Mouse (Mus musculus): ENCODE data around the gene Igfbpl1. TPM values are rescaled to one million over a fixed set of nuclear protein-coding genes. Genes with fewer than 3 reads are reported as not detected.
A peak's percentile ranks its signal among the peaks of the same experiment; 100 is the strongest.

Igfbpl1 gene
- 1 to 10 TPM; 2.2 to 2.4 TPM for total RNA-seq (2021)
- long read RNA-seq, experiment 1, partial matches to known transcripts, result 0 of 3 reads
- long read RNA-seq, experiment 1, other reads (novel, unspliced or antisense), result 0 of 3 reads
- long read RNA-seq, experiment 2, partial matches to known transcripts, result 1 of 3 reads
- long read RNA-seq, experiment 2, other reads (novel, unspliced or antisense), result 0 of 3 reads

DNA sequence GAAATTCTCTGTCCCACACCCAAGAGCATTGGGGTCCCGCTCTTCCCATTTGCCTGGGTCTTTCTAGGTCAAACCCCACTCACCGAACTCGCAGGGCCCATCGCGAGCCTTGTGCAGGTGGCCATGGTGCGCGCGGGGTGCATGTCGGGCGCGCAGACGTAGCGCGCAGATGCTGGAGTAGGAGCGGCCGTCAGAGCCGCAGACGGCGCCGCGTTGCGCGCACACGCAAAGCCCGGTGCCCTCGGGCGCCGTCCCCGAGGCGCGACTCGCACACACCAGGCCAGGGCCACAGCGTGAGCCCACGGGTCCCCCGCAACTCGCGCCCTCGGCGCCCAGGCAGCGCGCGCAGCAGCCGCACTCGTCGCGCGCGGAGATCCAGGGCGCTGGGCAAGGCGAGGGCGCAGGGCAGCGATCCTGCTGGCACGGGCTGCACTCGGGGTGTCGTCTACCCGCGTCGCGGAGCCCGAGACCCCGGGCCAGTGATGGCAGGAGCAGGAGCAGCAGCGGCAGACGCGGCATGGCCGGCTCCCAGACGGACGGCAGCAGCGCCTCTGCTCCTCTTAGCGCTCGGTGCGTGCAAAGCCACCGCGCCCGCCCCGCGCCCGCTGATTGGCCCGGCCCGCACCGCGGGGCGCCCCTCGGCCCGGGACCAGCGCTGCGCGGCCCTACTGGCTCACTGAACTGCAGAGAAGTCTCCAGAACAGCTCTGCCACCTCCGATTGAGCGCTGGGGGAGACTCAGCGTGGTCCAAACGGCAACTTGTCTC is at the start of gene Igfbpl1:
Gene Igfbpl1, minus strand, starts transcription at position 649 of the 766 bp plus-strand sequence.
- intact Hi-C loops (cut with DNase I), result no loop called here
- peak in 1 of 2 experiments; percentile 16 for DNase-seq

DNA sequence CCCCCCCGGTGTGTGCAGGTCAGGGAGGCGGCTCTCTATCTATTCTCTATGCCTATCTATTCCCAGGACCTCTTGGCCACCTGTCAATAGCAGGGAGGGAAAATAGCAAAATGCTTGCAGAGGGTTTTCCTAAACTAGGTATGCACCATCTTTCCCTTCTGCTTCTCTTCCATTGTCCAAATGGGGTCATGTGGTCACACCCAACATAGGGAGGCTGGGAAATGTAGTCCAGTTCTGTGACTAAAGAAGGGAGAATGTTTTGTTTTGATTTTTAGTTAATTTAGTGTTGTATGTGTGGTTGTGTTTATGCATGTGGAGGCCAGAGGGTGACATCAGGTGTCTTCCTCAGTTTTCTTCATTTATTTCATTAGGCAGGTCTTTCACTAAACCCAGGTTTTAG is 45.4 kb upstream of the Igfbpl1 start:
- intact Hi-C loops (cut with DNase I), result no loop called here
- no peak for DNase-seq

DNA sequence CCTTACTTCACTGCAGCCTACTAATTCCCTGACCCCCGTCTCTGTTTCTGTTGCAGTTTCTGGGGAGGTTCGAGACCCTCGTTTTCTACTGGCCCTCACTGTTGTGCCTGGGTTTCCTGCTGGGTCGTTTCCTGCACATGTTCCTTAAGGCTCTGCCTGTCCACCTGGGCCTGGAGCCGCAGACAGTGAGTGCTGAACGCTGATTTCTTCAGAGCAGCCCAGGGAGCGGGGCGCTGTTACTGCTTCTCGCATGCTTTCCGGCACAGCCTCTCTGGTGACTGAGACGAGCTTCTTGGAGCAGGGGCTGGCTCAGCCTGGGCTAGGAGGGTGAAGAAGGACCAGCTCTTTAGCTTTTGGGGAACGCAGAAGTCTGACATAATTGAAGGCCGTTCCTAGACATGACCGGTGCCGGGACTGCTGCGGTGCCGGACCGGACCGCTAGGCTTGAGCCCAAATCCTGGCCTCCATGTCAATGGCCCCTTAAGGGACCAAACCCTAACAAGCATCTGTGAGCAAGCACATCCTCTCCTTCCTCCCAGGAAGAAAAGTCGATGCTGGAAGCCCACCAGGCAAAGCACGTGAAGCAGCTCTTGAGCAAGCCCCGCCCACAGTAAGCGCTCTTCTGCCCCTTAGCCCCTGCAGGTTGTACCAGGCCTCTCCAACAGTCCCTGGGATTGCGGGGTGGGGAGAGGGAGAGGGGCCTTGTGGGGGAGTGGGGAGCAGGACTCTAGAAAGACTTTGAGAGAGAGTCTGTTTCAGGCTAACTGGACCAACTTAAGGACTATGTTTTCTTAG is 42.5 kb upstream of the Igfbpl1 start:
- DNase-seq, result no peak
- intact Hi-C loops (cut with DNase I), result no loop called here

DNA sequence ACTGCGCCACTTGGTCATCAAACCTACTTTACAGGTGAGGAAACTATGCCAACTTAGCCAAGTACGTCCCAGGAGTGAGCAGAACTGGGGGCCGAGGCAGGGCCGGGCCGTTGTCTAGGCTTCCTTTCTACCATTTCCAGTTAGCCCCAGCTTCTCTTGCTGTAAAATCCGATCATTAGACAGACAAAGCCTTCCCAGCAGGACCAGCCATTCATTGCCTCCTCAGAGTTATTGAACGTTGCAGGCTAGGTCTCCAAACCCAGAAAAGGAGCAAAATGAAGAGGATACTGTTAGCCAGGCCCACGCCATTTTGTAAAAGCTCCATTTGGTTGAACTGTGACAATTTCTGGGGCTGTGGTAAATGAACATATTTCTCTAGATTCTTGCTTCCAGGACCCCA is 40.7 kb upstream of the Igfbpl1 start:
- no peak for DNase-seq
- intact Hi-C loops (cut with DNase I), result no loop called here

DNA sequence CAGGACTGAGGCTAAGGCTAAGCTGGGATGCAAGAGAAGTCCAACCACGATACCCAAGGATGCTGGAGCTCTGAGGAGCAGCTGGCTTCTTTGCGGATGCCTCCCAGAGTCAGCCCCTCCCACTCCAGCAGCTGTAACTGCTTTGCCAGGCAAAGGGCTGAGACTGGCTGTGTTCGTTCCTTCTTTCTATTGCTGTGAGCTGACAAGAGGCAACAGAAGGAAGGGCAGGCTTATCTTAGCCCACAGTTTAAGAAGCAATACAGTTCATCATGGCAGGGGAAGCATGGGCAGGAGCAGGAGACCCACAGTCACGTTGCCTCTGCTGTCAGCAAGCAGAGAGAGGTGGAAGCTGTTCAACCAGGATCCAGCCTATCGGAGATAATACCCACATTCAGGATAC is 34.4 kb upstream of the Igfbpl1 start:
- intact Hi-C loops (cut with DNase I), result no loop called here
- DNase-seq, result no peak

DNA sequence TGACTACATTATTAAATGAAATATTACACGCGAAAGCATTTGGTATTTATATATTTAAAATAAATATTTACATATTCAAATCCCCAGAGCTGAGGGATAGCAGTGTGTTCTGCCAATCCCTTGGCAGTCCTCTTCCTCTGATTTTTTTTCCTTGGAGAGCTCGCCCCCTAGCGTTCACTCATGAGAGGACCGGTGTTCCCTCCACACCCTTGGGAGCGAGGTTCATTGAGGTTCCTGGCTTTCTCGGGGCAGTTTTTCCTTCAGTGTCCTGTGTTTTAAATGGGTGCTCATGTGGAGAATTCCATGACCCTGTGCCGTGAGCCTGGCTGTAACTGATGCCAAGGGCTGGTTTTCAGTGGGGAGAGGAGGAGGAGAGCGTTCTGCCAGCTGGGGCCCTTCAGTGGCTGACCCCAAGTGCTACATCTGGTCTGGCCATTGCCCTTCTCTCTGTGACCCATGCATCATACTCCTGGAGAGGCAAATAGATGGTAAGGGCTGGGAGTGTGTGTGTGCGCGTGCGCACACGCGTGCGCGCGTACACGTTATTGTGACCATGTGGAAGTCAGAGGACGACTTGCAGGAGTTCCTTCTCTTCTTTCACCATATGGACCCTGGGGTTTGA is 29.2 kb upstream of the Igfbpl1 start:
- peak; percentile 76 to 87 for DNase-seq
- intact Hi-C loops (cut with DNase I), result loop anchor here (2.0 to 10.0 kb wide), 4 partner anchors 124 to 569 kb away; no protein-coding TSS in a partner anchor

DNA sequence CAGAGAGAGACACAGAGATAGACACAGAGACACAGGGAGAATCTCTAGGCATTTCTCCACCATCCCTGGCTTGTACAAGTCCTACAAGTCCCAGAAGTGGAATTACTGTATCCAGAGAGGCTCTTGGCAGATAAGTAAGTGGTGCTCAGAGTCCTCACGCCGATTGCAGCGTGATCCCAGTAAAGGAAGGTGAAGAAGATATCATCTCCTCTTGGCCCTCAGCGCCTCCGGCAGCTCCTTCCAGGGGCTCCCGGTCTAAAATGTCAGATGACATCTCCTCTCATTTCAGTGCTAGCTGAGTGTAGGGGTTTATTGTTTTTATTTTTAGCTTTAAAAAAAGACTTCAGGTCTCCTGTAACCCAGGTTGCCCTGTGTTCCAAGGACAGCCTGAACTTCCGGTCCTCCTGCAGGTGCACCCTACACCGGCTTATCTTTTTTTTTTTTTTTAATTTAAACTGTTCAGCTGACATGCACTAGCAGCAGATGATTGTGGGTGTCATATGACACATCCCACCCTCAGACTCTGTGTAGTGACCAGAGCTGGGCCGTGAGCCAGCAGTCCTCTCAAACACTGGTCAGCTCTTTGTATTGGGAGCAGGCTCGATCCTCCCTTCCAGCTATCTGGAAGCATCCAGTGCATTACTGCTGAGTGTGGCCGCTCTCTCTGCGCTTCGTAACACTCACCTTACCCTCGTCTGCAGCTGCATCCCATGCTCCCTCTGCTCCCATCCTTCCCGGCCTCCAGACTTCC is 26.9 kb upstream of the Igfbpl1 start:
- intact Hi-C loops (cut with DNase I), result loop anchor here (2.0 to 10.0 kb wide), 3 partner anchors 66 to 435 kb away; no protein-coding TSS in a partner anchor
- DNase-seq, result no peak

DNA sequence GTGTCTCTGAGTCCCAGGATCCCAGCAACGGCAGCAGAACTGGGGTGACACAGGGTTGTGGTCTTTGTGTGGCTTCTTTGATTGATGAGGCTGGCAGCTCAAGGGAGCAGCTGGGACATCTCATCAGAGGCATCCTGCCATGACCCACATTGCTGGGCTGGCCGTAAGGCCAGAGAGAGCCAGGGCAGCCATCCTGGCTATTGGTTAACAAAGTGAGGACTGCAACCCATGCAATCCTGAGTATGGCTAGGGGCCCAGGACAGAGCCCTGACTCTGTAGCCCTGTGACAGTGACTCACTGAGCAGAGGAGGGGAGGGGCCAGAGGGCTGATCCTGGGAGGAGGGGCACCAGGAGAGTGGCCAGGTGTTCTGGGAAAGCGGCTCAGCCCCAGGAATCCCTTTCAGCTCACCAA is 24.9 kb upstream of the Igfbpl1 start:
- DNase-seq, result no peak
- intact Hi-C loops (cut with DNase I), result loop anchor here (5.0 to 10.0 kb wide), 2 partner anchors 64 to 307 kb away; no protein-coding TSS in a partner anchor

DNA sequence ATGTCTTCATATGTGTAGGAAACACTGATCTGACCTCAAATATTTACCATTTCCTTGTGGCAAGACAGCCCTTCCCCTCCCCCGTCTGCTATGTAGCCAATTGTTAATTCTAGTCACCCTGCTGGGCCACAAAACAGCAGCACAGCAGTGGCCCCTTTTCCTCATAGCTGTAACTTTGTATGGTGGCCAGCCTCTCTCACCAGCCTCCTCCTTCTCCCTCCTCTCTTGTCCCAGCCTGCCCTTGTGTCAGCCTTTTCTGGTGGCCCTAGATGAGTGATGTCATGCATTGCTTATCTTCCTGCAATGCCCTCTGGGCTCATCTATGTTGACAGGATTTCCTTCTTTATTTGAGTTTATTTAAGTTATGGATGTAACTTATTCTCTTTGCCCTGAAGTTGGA is 22.7 kb upstream of the Igfbpl1 start:
- no peak for DNase-seq
- intact Hi-C loops (cut with DNase I), result no loop called here

DNA sequence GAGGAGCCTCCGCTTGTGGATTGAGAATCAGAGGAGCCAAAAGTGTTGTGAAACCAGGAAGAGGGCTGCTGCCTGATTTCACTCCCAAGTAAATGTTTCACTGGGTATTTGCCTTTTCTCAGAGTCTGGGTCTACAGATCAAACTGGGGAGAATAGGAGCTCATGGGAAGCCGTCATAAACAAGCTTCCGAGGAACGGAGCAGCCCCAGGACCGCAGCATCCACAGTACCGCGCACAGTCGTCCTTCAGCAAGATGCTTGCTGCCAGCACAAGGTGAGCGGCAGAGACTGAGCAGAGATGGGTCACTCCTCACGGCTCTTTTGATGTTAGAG is 22.1 kb upstream of the Igfbpl1 start:
- intact Hi-C loops (cut with DNase I), result no loop called here
- no peak for DNase-seq

DNA sequence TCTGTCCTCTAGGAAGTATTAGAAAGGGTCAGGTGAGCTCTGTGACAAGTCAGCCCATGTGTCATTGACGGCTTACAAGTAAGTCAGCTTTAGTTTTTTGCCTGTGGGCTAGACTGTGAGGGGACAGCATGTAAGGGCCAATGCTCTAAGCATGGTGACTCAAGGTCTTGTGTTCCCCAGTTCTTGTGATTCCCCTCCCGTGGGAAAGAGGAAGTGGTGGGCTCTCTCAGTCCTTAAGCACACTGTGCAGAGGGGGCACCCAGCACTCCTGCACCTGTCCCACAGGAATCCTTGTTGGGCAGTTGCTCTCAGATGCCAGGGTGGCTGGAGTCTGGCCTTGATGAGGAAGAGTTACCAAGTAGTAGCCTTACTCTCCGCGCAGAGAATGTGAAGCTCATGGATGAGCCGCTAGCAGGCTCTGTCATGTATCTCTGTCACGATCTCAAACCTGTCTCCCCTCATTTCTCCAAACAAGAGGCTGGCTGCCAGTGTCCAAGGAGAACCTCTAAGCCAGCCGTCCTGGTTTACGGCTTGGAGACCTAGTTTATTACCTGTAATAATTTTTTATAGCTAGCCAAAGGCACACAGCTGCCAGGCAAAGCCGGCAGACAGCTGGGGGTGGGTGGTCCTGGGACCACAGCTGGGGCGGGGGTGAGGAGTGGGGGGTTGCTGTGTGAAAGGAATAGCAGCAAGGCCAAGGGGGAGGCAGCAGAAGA is 21.5 kb upstream of the Igfbpl1 start, which contains the start of gene Stra6l:
Gene Stra6l, plus strand, starts transcription at position 556 of the 716 bp plus-strand sequence.
- intact Hi-C loops (cut with DNase I), result no loop called here
- DNase-seq, result no peak

DNA sequence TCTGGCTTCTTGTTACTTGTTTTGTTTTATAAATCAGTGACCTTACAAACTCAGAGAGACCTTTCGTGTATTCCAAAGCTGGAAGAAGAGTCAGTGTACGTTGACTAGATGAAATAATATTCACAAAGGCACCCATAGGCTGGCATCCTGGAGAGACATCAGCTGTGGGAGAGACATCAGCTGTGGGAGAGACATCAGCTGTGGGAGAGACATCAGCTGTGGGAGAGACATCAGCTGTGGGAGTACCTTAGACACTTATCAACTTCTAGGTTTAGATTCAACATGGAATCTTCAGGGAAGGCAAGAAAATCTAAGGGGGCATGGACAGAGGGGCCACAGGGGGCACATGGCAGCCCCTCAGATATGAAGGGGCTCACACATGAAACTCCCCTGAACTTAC is 19.5 kb upstream of the Igfbpl1 start:
- intact Hi-C loops (cut with DNase I), result loop anchor here (2.0 kb wide), 1 partner anchor 13 kb away; no protein-coding TSS in a partner anchor
- DNase-seq, result no peak

DNA sequence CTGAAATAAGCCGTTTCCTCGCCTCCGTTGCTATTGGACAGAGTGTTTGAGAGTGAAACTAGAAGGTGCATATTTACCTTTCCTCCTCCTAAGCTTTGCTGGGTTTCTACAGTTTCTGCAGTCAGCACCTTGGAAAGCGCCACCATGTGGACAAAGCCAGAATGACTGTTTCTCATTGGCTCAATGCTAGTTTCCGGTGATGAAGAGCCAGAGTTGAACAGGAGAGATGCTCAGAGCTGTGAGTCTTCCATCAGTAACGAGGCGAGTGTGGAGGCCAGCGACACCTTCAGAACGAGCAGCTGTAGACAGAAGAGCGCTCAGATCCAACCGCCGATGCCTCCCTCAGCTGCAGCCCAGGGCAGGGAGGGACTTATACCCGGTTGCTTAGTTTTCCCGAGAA is 17.6 kb upstream of the Igfbpl1 start:
- intact Hi-C loops (cut with DNase I), result no loop called here
- DNase-seq, result peak; percentile 22 to 44

DNA sequence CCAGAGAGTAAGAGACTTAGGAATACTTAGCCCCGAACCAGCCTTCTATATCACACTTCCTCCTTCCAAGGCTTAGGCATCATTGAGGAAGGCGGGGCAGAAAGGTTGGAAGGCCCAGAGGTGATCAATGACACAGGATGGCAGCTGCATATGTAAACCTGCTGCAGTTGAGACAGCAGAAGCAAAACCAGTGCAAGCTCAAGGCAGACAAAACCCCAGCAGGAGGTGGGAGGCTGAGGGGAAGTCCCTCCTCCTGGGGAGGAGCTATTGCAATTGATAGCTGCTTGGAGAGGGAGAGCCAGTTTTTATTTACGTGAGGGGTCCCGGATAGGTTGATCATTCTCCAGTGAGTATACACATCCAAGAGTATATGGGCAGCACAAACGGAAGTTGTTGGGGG is 6.7 kb upstream of the Igfbpl1 start:
- no peak for DNase-seq
- intact Hi-C loops (cut with DNase I), result loop anchor here (2.0 kb wide), 1 partner anchor 13 kb away; no protein-coding TSS in a partner anchor

DNA sequence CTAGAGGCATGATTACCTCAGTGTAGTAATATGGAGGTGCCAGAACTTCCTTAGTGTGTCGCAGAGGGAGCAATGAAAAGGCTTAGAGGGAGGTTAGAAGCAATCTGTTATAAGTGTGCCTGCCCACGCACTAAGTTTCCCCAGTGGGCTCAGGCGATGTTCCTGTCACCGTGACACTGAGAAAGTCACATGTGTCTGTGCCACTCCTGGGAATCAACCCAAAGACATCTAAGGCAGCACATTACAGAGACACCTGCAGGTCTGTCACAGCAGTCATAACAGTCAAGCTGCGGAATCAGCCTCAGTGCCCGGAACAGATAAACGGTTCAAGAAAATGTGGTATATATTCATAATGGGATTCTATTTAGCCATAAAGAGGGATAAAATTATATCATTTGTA is 5.3 kb upstream of the Igfbpl1 start:
- intact Hi-C loops (cut with DNase I), result loop anchor here (2.0 kb wide), 1 partner anchor 15 kb away; no protein-coding TSS in a partner anchor
- no peak for DNase-seq

DNA sequence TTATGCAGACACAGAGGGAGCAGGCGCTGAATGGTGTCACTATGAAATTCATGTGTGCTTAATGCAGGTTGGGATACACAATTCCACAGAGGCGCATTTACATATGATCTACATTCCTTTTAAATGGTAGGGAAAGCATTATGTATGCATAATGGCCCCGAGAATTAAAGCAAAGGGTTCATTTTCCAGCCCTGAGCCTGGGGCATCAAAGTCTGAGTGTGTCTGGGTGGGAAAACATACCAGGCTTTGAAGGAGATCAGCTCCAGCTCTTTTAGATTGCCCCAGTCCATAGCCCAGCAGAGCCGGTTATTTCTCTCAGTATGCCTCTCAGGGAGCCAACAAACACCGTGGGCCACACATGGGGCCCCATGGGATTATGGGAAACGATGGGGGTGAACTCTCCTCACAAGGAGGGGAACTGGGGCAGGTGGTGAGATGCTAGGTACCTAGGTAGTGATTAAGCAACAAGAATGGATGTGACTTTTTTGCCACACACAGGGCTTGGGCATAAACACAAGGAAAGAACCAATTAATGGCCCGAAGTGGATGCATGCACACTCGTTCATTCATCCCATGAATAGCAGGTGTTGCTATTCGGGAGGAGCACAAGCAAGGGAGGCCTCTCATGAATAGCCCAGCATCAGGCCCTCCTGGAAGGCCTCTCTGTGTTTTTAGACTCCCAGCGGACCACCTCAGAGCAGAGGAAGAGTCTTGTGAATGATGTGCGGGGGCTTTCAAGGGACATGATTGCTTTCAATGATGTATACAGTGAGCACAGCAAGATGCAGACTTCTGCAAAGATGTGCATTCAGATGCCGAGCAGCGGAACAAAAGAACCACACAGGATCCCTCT is 3.4 kb upstream of the Igfbpl1 start:
- intact Hi-C loops (cut with DNase I), result no loop called here
- no peak for DNase-seq

DNA sequence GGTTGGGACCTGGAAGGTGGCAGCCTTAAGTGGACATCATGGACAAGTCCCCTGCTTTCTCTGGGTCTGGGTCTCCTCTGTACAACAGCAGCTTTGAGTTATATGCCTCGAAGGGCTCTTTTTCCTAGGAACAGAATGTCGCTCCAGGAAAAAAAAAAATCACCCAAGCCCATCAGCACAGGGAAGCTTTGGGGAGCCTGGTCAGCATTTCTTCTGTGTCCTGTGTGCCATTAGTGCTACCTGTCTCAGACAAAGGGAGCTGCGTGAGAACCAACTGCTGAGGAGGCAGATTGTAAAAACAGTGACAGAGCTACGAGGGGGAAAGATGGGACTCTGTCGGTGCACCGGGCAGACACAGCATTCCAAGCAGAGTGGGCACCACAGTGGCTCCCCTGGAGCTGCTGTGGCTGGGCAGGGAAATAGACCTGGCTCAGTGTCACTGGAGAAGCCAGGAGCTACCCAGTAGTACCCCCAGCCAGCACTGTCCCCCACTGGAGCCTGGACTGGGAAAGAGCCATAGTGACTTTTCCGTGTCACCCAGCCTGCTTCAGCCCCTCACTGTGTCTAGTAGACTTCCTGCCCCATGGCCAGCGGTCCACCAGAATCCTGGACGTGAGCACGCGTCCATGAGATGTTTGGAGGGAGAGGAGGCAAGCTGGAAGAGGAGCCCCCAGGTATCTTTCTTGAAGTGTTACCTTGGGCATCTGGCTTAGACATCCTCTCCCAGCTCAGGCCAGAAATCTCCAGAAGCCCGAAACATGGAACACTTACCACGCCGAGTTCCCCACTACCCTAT is 1.8 kb downstream of the Igfbpl1 start:
- DNase-seq, result no peak
- intact Hi-C loops (cut with DNase I), result no loop called here
